Mouse (Mus musculus) lung, postnatal 0 days (tissue): Measurements from ENCODE around the gene Galr3.

Source experiments
- CTCF ChIP-seq: IDR thresholded peaks from 2 replicates; pipeline ENCODE4 v1.5.1; 2016; ENCODE audit warnings: antibody characterized with exemption, mild to moderate bottlenecking
- EP300 ChIP-seq: IDR thresholded peaks from 2 replicates; pipeline ENCODE4 v1.6.1; 2016; ENCODE audit warnings: antibody characterized with exemption, mild to moderate bottlenecking, control low read depth

- TF ChIP-seq CTCF (no peak), EP300 (no peak)
Observed at GRCm38 (mm10) chr15:79007059-79007458, 34.6 kb upstream of the Galr3 start.
